Mouse (Mus musculus): Measurements from ENCODE around the gene Rgs6.

Rgs6 gene

GRCm38 (mm10) chr12:83178770-83179169, 590.7 kb downstream of the Rgs6 start:
- no peak for DNase-seq (ENCODE audit: low spot score in 2 of 2)

DNA sequence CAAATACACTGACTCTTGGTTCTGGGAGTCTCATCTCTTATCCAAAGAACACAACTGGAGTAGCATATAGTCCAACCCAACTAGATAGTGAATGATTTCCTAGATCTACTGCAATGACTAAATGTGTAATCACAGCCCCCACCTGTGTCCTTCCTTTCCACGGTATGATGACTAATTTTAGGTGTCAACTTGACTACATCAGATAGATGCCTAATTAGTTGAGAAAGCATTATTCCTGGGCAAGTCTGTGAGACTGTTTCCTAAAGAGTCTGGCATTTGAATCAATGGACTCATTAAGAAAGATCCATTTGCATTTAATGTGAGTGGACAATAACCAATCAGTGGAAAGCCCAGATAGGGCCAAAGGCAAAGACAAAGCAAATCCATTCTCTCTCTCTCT, 591.8 kb downstream of the Rgs6 start:
- no peak for DNase-seq (ENCODE audit: low spot score in 2 of 2)

- DNase-seq (ENCODE audit: low spot score in 2 of 2) = no peak
Observed at GRCm38 (mm10) chr12:83180561-83180960, 592.5 kb downstream of the Rgs6 start.

- DNase-seq (ENCODE audit: low spot score in 2 of 2) = no peak
Observed at GRCm38 (mm10) chr12:83201674-83202073, 613.6 kb downstream of the Rgs6 start.

DNA sequence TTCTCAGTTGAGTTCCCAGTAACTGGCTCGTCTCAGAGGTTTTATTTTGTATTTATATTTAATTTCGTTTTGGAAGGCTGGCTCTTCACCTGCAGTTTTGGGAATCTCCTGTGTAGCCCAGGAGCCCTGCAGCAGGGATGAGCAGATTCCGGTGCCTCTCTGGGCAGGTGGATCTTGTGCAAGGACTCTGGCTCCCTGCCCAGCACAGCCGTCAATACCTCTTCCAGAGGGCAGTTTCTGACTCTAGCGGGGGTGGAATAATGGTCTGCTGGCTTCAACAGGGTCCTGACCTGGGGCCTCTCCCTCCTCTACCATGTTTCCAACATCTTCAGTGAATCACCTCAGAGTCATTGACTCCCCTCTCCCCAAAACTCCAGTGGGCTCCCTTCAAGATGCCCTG, 616.3 kb downstream of the Rgs6 start:
- no peak for DNase-seq (ENCODE audit: low spot score in 2 of 2)

DNA sequence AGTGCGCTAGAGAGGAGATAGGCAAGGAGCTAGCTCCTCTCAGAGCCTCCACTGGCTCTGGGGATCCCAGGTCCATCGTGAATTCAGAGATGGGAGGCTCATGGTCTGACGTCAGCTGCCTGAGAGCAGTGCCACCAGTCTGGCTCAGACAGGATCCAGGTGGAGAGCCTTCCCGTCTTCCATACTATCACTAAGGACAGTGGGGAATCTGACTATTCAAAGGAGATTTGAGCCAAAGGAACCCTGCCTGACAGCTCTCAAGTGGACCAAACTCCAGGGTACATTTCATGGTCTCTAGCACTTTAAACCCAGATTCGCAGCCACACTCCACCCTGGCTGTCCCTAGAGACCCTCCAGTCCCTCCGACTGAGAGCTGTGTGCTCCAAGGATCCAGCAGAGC, 618.8 kb downstream of the Rgs6 start:
- DNase-seq (ENCODE audit: low spot score in 2 of 2) = no peak

DNA sequence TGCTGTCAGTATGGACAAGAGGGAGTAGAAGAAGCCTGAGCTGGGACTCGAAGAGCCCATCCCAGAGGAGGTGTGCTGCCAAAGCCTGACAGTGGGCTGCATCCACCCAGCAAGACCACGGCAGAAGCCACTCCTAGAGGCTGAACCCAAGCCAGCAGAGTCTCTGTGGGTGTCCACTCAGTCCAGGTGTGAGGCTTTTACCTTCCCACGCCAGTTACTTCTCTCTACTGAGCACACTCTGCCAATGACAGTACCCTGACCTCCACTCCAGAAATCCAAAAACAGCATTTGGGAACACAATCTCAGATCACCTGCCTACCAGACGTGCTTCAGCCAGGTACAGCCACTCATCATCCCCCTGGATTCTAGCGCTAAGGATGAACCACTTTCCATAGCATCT, 619.4 kb downstream of the Rgs6 start:
- no peak for DNase-seq (ENCODE audit: low spot score in 2 of 2)

- no peak for DNase-seq (ENCODE audit: low spot score in 2 of 2)
Observed at GRCm38 (mm10) chr12:83208011-83208410, 619.9 kb downstream of the Rgs6 start.

- DNase-seq (ENCODE audit: low spot score in 2 of 2) = no peak
Observed at GRCm38 (mm10) chr12:83208841-83209240, 620.7 kb downstream of the Rgs6 start.

DNA sequence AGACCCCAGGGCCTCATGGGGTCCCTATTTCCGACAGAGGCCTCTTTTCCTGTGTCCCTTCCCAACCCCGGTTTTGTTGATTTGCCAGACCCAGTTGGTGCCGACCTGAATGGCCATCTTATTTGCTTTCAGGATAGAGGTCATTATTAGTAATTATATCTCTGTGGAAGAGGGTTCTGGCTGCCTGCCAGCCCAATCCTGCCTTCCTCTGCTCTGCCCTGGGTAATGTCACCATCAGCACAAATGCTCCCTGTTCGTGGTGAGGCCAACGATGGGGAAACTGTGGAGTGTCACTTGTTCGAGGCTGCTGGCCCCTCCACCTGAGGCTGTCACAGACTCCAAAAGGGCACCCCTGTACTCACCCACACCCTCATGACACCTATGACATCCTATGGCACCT, 621.4 kb downstream of the Rgs6 start:
- no peak for DNase-seq (ENCODE audit: low spot score in 2 of 2)

DNA sequence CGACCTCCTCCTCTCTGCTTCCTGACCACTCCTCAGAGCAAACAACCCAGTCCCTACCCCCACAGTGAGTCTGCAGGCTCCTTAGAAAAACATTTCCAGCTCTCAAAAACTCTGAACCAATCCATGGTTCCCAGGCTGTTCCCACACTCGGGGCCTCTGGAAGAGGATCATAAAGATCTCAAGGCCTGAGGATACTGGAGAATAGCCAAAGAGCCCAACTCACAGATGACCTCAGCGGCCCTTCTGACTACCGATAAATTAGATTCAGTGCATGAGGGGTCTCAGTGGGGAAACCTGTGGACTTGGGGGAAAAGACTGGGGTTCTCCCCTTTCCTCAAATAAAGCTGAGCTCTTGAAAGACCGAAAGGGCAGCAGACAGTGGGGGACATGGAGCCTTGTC, 622.2 kb downstream of the Rgs6 start:
- no peak for DNase-seq (ENCODE audit: low spot score in 2 of 2)

DNA sequence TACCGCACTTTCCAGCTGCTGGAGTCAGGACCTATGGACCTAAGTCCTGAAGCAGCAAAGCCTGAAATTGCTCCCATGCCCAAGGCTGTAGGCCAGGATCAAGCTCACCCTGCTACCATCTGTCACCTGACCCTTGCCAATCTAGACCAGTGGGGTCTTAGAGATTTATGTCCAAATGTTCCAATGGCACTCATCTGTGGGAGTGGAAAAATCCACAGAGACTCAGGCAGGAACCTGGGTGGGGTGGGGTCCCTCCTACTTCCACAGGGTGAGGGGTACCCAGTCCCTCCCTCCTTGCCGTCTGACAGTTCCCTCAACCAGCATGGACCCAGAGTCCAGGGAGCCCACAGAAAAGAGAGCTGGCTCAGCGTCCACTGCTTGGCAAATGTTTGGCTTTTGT, 622.6 kb downstream of the Rgs6 start:
- no peak for DNase-seq (ENCODE audit: low spot score in 2 of 2)

- no peak for DNase-seq (ENCODE audit: low spot score in 2 of 2)
Observed at GRCm38 (mm10) chr12:83211146-83211822, 623.2 kb downstream of the Rgs6 start.

All from frontal cortex, postnatal 36 days (tissue).